ENCODE assay signal across 8 mouse cellular contexts in the genomic region with DNA sequence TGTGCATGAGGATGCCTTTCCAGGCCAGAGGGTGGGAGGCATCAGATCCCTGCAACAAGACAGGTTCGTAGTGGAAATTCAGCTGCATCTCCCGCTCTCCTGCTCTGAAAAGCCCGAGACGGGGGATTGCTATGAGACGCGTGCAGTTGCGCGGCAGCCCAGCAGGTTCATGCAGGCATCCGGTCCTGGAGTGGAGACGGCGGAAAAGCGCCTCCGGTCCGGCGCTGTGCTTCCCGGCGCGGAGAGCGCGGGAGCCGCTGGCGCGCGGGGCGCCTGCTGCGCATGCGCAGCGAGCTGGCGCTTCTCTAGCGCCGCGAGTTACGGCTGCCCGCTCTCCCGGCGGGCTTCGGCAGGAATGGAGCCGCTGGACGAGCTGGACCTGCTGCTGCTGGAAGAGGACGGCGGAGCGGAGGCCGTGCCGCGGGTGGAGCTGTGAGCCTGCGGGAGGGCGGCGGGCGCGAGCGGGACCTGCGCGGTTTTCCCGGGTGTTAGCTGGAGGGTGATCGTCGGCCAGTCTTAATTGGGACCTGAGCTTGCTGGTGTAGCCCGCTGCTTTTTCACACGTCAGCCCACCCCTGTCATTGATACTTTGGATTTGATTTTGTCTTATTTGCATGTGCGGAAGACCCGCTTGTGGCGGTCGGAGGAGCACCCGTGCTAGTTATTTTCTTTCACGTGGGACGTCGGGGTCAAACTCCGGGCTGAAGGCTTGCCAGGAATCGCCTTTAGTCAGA. TPM values are rescaled to one million over a fixed set of nuclear protein-coding genes. Genes with fewer than 3 reads are reported as not detected.
A peak's percentile ranks its signal among the peaks of the same experiment; 100 is the strongest.
DNase-seq lines count a peak whose midpoint lies in the region; ATAC-seq lines count a peak whose summit lies in the region.

Gene Dna2 (plus strand): TSS at position 289 of the 734 bp plus-strand sequence.

- H3K4me3 ChIP-seq in heart, embryonic 14.5 days (ENCODE audit: control insufficient read depth in 1 of 2, insufficient read depth in 1 of 2, low read depth in 1 of 2, low read length in 2 of 2) = peak within 1 kb of the TSS; percentile 57 to 75
- H3K4me3 ChIP-seq in liver, embryonic 13.5 days (replicated peaks) = peak within 1 kb of the TSS; percentile 84
- H3K4me3 ChIP-seq in stomach, embryonic 16.5 days (replicated peaks; ENCODE audit: low read length) = peak within 1 kb of the TSS; percentile 77

- WGBS in heart, embryonic 14.5 days = under 1% methylated on average over 68 of the region's 68 CpGs
- under 1% methylated on average over 68 of the region's 68 CpGs for WGBS in liver, embryonic 13.5 days (ENCODE audit: insufficient replicate concordance)
- WGBS in stomach, embryonic 16.5 days = under 1% methylated on average over 68 of the region's 68 CpGs

- H3K27ac ChIP-seq in heart, embryonic 14.5 days (replicated peaks in 1 of 2; ENCODE audit: control insufficient read depth in 1 of 2, insufficient read depth in 1 of 2, low read depth in 2 of 2, low read length in 2 of 2) = peak within 1 kb of the TSS; percentile 86
- H3K27ac ChIP-seq in liver, embryonic 13.5 days = peak within 1 kb of the TSS; percentile 95
- peak within 1 kb of the TSS; percentile 75 for H3K27ac ChIP-seq in stomach, embryonic 16.5 days (ENCODE audit: low read length)

- peak; percentile 82 for ATAC-seq in erythroid progenitor cell, adult 5-6 weeks (replicated peaks; ENCODE audit: low FRiP score, poor library complexity, severe bottlenecking)
- ATAC-seq in heart, embryonic 14.5 days (ENCODE audit: insufficient number of reproducible peaks, insufficient read depth, low FRiP score, low read depth) = peak; percentile 71
- ATAC-seq in liver, embryonic 13.5 days (ENCODE audit: low read depth) = peak; percentile 82
- ATAC-seq in stomach, embryonic 16.5 days (ENCODE audit: insufficient read depth, low FRiP score) = peak; percentile 91

- H3K4me2 ChIP-seq in heart, embryonic 14.5 days (ENCODE audit: low read length) = peak within 1 kb of the TSS; percentile 84
- peak within 1 kb of the TSS; percentile 88 for H3K4me2 ChIP-seq in liver, embryonic 13.5 days
- peak within 1 kb of the TSS; percentile 85 for H3K4me2 ChIP-seq in stomach, embryonic 16.5 days (ENCODE audit: low read depth, low read length)

- H3K27me3 ChIP-seq in heart, embryonic 14.5 days (ENCODE audit: control insufficient read depth, insufficient read depth, low read length) = no peaks in the 10 kb centered on the region
- no peaks in the 10 kb centered on the region for H3K27me3 ChIP-seq in liver, embryonic 13.5 days
- no peaks in the 10 kb centered on the region for H3K27me3 ChIP-seq in stomach, embryonic 16.5 days (ENCODE audit: control insufficient read depth, insufficient read depth, low read length)

- no peaks in the 10 kb centered on the region for H3K9me3 ChIP-seq in heart, embryonic 14.5 days (ENCODE audit: control insufficient read depth, low read length)
- H3K9me3 ChIP-seq in liver, embryonic 13.5 days (replicated peaks) = no peaks in the 10 kb centered on the region
- no peaks in the 10 kb centered on the region for H3K9me3 ChIP-seq in stomach, embryonic 16.5 days (replicated peaks; ENCODE audit: control insufficient read depth, low read length)

- peaks cover 0 to 3% of the 10 kb centered on the region in 2 experiments; a peak in 1 of 4 replicates for H3K4me1 ChIP-seq in heart, embryonic 14.5 days (ENCODE audit: control insufficient read depth in 2 of 2, insufficient read depth in 2 of 2, low read length in 2 of 2)
- H3K4me1 ChIP-seq in liver, embryonic 13.5 days (replicated peaks) = peaks cover 43% of the 10 kb centered on the region
- no peaks in the 10 kb centered on the region; the same call in 1 of the 2 replicates for H3K4me1 ChIP-seq in stomach, embryonic 16.5 days (ENCODE audit: control insufficient read depth, insufficient read depth, low read length)

- peaks cover 53% of the 10 kb centered on the region for H3K36me3 ChIP-seq in heart, embryonic 14.5 days (ENCODE audit: control insufficient read depth, insufficient read depth, low read length)
- H3K36me3 ChIP-seq in liver, embryonic 13.5 days = peaks cover 47% of the 10 kb centered on the region
- peaks cover 10% of the 10 kb centered on the region for H3K36me3 ChIP-seq in stomach, embryonic 16.5 days (ENCODE audit: control insufficient read depth, insufficient read depth, low read length)

- peak; percentile 87 for DNase-seq in CD4-positive, CD25-positive, alpha-beta regulatory T cell, adult 2 months (ENCODE audit: low read depth, low spot score)
- peak; percentile 59 for DNase-seq in brain, embryonic 18.5 days (ENCODE audit: low read depth, low spot score)
- DNase-seq in kidney, postnatal 14 days = peak; percentile 89
- DNase-seq in liver, embryonic 13.5 days = peak; percentile 77
- DNase-seq in neural tube, embryonic 10.5 days (ENCODE audit: extremely low spot score, low spot score) = peak; percentile 85

- peak within 1 kb of the TSS; percentile 90 for H3K9ac ChIP-seq in heart, embryonic 14.5 days (ENCODE audit: low read length)
- H3K9ac ChIP-seq in liver, embryonic 13.5 days = peak within 1 kb of the TSS; percentile 92
- peak within 1 kb of the TSS; percentile 88 for H3K9ac ChIP-seq in stomach, embryonic 16.5 days (ENCODE audit: low read length)

RNA-seq across cellular contexts. Expression of gene Dna2, which starts in this region (rescaled TPM):
- total RNA-seq in erythroid progenitor cell, adult 5-6 weeks (2015; ENCODE audit: low replicate concordance) = 41.9 and 47.2 TPM in 2 replicates
- total RNA-seq in erythroid progenitor cell, adult 5-6 weeks (2017; ENCODE audit: low replicate concordance) = 45.7 and 49.2 TPM in 2 replicates
- 13.3 and 13.7 TPM in 2 replicates for polyA plus RNA-seq in heart, embryonic 14.5 days (2014; fragmentation: Nextera tagmentation; extraction: Ambion mirVana)
- polyA plus RNA-seq in liver, embryonic 13.5 days (2015; fragmentation: Nextera tagmentation; extraction: Ambion mirVana) = 29.4 and 37.1 TPM in 2 replicates
- polyA plus RNA-seq in stomach, embryonic 16.5 days (2015; fragmentation: Nextera tagmentation; extraction: Ambion mirVana) = 13.1 and 15.1 TPM in 2 replicates

Comparison
In these comparisons a context has a peak if more than half of its experiments do, and no peak if none do; other contexts are left out.
1. Peak in every context shown above with its lines: DNase-seq, ATAC-seq, H3K4me3 ChIP-seq and H3K27ac ChIP-seq.